ENCODE assay signal across 22 mouse cellular contexts in genomic region chr1:144750763-144751162, GRCm38 (mm10). TPM values are rescaled to one million over a fixed set of nuclear protein-coding genes. Genes with fewer than 3 reads are reported as not detected.
A peak's percentile ranks its signal among the peaks of the same experiment; 100 is the strongest.
DNase-seq lines count a peak whose midpoint lies in the region; ATAC-seq and TF ChIP-seq lines count a peak whose summit lies in the region.
"Had no signal": no experiment of that assay in that cellular context is flagged by ENCODE, and none has a peak within 500 bp of the region (broad histone marks: within the 10 kb centered on the region; RNA-seq: fewer than 3 reads in every experiment).

No protein-coding gene starts in this region.

- peak overlapping the region; percentile 58; the same call in 1 of the 2 replicates for H3K27ac ChIP-seq in testis, adult 2 months (ENCODE audit: control insufficient read depth, insufficient read depth, low read depth, low read length)
- H3K27ac ChIP-seq in forebrain, postnatal 0 days (ENCODE audit: low read depth, low read length) = no peak overlapping the region
- H3K27ac ChIP-seq: embryonic facial prominence, embryonic 10.5 days; embryonic facial prominence, embryonic 12.5 days had no signal

- no peaks in the 10 kb centered on the region for H3K27me3 ChIP-seq in testis, adult 2 months (ENCODE audit: control insufficient read depth, insufficient read depth, low read length)
- H3K27me3 ChIP-seq in forebrain, postnatal 0 days (ENCODE audit: insufficient read depth, low read length) = no peaks in the 10 kb centered on the region
- H3K27me3 ChIP-seq: embryonic facial prominence, embryonic 12.5 days had no signal

- H3K4me1 ChIP-seq in testis, adult 2 months (ENCODE audit: control insufficient read depth, insufficient read depth, low read length) = no peaks in the 10 kb centered on the region
- no peaks in the 10 kb centered on the region for H3K4me1 ChIP-seq in forebrain, postnatal 0 days (ENCODE audit: insufficient read depth)
- H3K4me1 ChIP-seq: embryonic facial prominence, embryonic 10.5 days; embryonic facial prominence, embryonic 12.5 days had no signal

- no peak for DNase-seq in testis, postnatal 14 days (ENCODE audit: low spot score)
- no peak for DNase-seq in frontal cortex, postnatal 14 days (ENCODE audit: low spot score in 2 of 2)
- DNase-seq in forebrain, postnatal 0 days = no peak
- DNase-seq: adrenal gland, adult 2 months; adrenal gland, postnatal 10 days; adrenal gland, postnatal 25 days; cerebellum, adult 11 months; cerebellum, adult 18-20 months; cerebellum, adult 8-10 months; cerebellum, adult 9-11 months; cerebellum, postnatal 14 days; cerebellum, postnatal 36 days had no signal

- H3K9ac ChIP-seq in forebrain, postnatal 0 days = no peak overlapping the region
- H3K9ac ChIP-seq: embryonic facial prominence, embryonic 12.5 days had no signal

- H3K9me3 ChIP-seq in forebrain, postnatal 0 days (ENCODE audit: low read length) = no peaks in the 10 kb centered on the region
- H3K9me3 ChIP-seq: embryonic facial prominence, embryonic 10.5 days; embryonic facial prominence, embryonic 12.5 days had no signal

- H3K4me3 ChIP-seq in testis, adult 2 months (ENCODE audit: control insufficient read depth, low read depth, low read length) = peak overlapping the region; percentile 56
- no peak overlapping the region for H3K4me3 ChIP-seq in forebrain, postnatal 0 days (ENCODE audit: low read depth, low read length)
- H3K4me3 ChIP-seq: embryonic facial prominence, embryonic 10.5 days; embryonic facial prominence, embryonic 12.5 days had no signal

- TF ChIP-seq CTCF in testis, adult 2 months (IDR thresholded peaks at IDR 0.05; ENCODE audit: control insufficient read depth, insufficient read depth, insufficient replicate concordance, low read depth, low read length) = no peak
- no peak for TF ChIP-seq CTCF in forebrain, postnatal 0 days (IDR thresholded peaks at IDR 0.05; ENCODE audit: low read depth)

- peak; percentile 46 to 53; a peak in 2 of 4 replicates for ATAC-seq in hematopoietic stem cell, adult 5-6 weeks (replicated peaks in 1 of 2; ENCODE audit: insufficient read depth in 1 of 2, low FRiP score in 2 of 2, low TSS enrichment in 1 of 2, low read depth in 1 of 2, poor library complexity in 2 of 2, severe bottlenecking in 2 of 2)
- peak; percentile 37; the same call in 1 of the 2 replicates for ATAC-seq in megakaryocyte progenitor cell, adult 5-6 weeks (replicated peaks; ENCODE audit: poor library complexity)
- no peak for ATAC-seq in forebrain, postnatal 0 days
- ATAC-seq: forebrain, embryonic 14.5 days; forebrain, embryonic 16.5 days had no signal

- no peaks in the 10 kb centered on the region for H3K36me3 ChIP-seq in testis, adult 2 months (ENCODE audit: control insufficient read depth, insufficient read depth, low read length)
- H3K36me3 ChIP-seq in forebrain, postnatal 0 days (ENCODE audit: insufficient read depth) = no peaks in the 10 kb centered on the region
- H3K36me3 ChIP-seq: embryonic facial prominence, embryonic 10.5 days; embryonic facial prominence, embryonic 12.5 days had no signal

- no peak for TF ChIP-seq POLR2A in testis, adult 2 months (IDR thresholded peaks at IDR 0.05; ENCODE audit: control insufficient read depth, low read depth, low read length)

- WGBS in forebrain, postnatal 0 days = 73% methylated on average over 3 of the region's 3 CpGs

- H3K4me2 ChIP-seq in forebrain, postnatal 0 days (ENCODE audit: low read depth) = no peak overlapping the region
- H3K4me2 ChIP-seq: embryonic facial prominence, embryonic 12.5 days had no signal

RNA-seq across cellular contexts. Expression of gene Rgs18, which starts 24.5 kb away (rescaled TPM):
- not detected in 2 replicates for polyA plus RNA-seq in testis, adult 2 months (2012; rRNA removed)
- 179 and 213 TPM in 2 replicates for total RNA-seq in hematopoietic stem cell, adult 5-6 weeks (2017)
- total RNA-seq in megakaryocyte progenitor cell, adult 5-6 weeks (2015) = 92.6 and 98.7 TPM in 2 replicates
- 73.8 and 76.9 TPM in 2 replicates for total RNA-seq in megakaryocyte progenitor cell, adult 5-6 weeks (2017)
- total RNA-seq in forebrain, postnatal 0 days (2014; rRNA removed) = 0.10 and 0.54 TPM in 2 replicates
- 0.09 and 0.17 TPM in 2 replicates for polyA plus RNA-seq in forebrain, postnatal 0 days (2015; fragmentation: Nextera tagmentation; extraction: Ambion mirVana)
- total RNA-seq: ES-E14 had no signal
- polyA plus RNA-seq: adrenal gland, adult 2 months; C2C12; cortical plate, adult 2 months had no signal

Comparison
In these comparisons a context has a peak if more than half of its experiments do, and no peak if none do; other contexts are left out.
1. RNA of gene Rgs18, which starts 24.5 kb away (total RNA-seq): 179 to 213 TPM in hematopoietic stem cell, adult 5-6 weeks and 73.8 to 98.7 TPM in megakaryocyte progenitor cell, adult 5-6 weeks; 0.10 to 0.54 TPM in forebrain, postnatal 0 days; every median in the first group is over 10 times any median in the second.